Mouse (Mus musculus) MEL-GATA-1-ER (cell line): Measurements from ENCODE around the gene Got1.

ENCODE experiments used
- DNase-seq: peaks from one replicate; pipeline ENCODE4 v3.0.0-alpha.2; 2012; ENCODE audit warnings: low read depth; ENCODE audit errors: extremely low read depth

The Got1 gene

GRCm38 (mm10) chr19:43524187-43525103, at the start of gene Got1:
Gene Got1 (minus strand): TSS chr19:43524605.
- DNase-seq = peak; percentile 100

GRCm38 (mm10) chr19:43570831-43571790, 46.7 kb upstream of the Got1 start:
- peak; percentile 80 for DNase-seq

DNA sequence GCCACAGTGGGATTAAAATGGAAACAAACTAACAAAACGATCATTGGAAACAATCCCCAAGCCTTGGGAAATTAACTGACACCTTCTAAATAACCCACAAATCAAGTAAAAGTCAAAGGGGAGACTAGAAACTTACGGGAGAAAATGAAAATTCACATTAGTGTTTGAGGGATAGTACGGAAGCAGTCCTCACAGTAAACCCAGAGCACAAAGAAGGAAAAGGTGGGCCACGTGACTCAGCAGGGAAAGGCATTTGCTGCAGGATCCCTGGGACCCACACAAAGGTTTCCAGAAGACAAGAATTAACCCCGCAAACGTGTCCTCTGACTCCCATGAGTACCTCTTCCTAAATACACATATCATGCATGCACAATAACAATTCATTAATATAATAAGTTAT, 44.7 kb upstream of the Got1 start:
- no peak for DNase-seq

GRCm38 (mm10) chr19:43568298-43568697, 43.9 kb upstream of the Got1 start:
- DNase-seq = no peak

DNA sequence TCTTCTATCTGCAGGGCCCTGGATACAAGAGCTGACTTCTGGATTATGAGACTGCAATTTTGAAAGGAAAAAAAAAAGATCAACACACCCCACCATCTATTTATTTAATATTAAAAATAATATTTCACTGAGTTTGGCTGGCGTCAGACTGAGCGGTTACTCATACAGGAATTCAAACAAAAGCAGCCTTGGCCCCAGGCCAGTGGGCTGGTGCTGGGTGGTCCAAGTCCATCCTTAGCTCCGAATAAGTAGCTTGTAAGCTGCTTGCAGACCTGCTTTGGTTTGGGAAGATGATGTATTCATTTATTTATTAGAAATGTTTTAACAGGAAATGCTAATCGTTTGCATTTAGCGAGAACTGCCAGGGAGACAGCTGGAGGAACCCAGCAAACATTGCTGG, 38.8 kb upstream of the Got1 start:
- DNase-seq = no peak

GRCm38 (mm10) chr19:43561841-43562240, 37.4 kb upstream of the Got1 start:
- DNase-seq = no peak

DNA sequence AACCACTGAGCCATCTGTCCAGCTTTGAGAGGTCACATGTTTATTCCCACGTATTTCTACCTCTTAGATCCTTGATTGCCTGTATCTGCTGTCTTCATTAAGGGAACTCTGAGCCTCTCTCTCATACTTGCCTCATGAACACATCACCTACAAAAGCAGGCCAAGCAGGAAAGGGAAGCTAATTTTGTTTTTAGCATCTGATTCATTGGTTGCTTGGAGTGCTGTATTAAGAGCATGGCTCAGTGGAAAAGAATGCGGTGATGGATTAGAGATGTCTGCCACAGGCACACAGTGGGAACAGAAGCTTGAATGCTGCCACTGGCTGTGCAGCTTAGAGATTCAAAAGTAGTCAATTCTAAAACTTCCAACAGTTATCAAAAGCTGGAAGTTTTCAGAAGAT, 35.8 kb upstream of the Got1 start:
- DNase-seq = no peak

DNA sequence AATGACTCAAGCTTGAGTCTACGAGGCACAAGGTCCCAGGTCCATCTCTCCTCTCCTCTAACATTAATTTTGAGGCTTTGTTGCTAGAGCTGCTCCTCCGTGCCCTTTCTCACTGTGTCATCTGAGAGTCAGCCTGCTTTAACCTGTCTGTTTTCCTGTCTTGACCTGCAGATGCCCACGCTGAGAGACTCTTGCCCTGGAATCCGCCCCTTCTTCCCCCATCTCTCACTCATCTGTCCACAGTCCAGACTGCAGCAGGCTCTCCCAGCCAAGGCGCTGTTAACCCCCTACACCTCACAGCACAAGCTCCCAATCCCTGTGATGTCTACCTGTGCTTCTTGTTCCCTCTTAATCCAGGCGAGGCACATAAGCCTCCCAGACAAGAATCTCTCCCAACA, 27.1 kb upstream of the Got1 start:
- DNase-seq = no peak

DNA sequence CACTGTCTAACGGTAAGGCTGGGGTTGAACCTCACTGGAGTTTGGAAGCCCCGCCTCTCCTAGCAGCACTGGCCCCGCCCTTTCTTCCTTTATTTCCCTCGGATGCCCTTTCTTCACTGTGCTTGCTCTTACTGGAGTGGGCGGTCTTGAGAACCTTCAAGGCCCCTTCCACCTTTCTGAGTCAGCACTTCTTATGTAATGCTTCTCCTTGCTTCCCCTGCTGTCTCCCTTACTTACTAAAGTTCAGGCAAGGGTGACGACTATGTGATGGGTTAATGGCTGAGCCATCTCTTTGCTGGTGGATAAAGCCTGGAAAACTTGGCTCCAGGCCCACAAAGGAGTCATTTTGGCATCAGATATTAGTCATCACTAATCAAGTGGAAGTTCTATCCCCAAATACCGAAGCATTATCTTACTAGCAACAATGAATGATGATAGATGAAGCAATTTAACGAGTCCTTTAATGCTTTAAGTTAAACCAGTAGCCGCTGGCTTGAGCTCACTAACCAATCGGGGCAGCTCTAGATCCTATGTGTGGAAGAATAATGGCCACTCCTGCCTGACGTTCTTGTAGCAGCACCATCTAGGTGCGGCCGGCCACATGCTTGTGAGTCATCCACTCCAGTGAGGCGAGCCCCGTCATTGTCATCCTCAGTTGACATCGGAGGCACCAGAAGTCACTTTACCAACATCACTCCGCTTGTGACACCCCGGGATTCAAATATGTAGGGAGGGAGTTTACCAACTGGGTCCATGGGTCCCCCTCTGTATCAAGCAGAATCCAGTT, 26.5 kb upstream of the Got1 start:
- DNase-seq = no peak

DNA sequence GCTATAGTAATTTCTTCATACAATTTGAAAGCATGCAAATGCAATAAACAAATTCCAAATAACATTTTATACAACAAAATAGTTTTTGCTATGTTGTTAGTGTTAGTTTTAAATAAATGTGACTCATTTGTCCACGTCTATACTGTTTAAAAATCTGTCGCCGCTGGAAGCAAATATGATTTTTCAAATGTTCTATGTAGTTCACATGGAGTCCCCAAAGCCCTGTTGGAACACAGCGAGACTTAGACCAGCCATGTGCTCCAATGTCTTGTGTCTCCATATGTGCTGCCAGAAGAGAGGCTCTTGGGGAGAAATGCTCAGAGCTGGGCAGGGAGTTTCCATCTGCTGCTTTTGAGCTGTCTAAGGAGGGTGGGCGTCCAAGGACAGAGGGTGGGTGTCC, 23.7 kb upstream of the Got1 start:
- DNase-seq = no peak

GRCm38 (mm10) chr19:43546337-43547117, 22.1 kb upstream of the Got1 start:
- DNase-seq = no peak

DNA sequence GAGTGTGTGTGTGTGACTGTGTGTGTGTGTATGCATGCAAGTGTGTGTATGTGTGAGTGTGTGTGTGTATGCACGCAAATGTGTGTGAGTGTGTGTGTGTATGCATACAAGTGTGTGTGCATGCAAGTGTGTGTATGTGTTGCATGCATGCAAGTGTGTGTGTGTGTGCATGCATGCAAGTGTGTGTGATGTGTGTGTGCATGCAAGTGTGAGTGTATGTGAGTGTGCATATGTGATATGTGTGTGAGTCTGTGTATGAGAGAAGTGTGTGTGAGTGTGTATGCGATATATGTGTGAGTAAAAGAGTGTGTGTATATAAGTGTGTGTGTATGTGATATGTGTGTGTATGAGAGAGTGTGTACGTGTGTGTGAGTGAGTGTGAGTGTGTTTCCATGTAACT, 11.0 kb upstream of the Got1 start:
- DNase-seq = no peak

DNA sequence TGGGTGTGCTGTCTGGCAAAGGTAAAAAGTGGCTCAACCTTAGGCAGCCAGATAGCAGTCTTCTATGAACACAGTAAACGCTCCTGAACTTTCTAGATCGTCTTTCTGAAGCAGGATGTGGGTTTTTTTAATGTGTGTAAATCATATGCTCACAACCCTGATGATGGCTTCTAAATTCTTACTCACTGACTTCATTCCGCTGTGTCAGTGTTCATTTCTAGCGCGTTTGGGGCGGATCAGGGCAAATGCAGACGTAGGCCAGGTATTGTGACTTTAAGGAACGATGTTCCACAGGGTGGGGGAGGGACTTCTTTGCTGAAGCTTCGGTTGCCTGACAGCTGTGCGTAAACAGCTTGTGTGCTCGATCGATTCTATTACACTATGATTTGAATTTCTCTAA, 6.5 kb upstream of the Got1 start:
- DNase-seq = no peak

GRCm38 (mm10) chr19:43530197-43530770, 5.9 kb upstream of the Got1 start:
- peak; percentile 96 for DNase-seq

DNA sequence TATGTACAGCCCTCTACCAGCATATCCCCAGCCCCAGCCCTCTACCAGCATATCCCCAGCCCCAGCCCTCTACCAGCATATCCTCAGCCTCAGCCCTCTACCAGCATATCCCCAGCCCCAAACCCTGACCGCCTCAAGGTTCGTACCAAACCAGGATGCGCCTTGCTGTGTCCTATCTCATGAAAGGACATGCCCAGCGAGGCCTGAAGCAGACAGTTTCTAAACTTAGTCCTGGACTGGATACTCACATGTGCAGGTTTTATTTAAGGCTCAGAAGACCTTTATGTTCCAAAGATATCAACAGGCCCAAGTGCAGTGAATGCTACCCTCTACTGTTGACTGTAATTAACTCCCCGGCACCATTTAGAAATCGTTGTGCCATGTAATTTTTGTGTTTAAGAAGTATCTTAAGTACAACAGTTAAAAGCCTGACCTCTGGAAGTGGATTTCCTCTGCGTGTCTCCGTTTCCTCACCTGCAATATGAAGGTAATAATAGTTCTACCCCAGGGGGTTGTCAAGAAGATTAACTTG, 3.7 kb upstream of the Got1 start:
- DNase-seq = no peak

DNA sequence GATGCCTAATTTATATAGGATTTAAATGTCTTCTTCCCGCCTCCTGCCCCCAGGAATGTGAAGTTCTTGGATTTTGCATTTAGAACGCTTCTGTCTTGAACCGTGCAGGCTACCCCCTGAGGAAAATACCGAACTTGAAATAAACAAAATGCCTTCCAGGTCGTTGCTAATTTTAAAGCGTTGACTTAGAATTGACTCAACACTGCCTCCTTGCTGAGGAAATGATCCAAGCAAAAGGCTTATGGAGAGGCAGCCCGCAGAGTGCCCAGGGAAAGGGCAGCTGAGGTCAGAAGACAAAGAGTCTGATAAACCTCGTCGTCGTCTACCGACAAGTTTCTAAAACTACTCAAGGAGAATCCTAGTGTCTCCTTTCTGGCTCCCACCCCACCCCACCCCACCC, 2.7 kb upstream of the Got1 start:
- no peak for DNase-seq

DNA sequence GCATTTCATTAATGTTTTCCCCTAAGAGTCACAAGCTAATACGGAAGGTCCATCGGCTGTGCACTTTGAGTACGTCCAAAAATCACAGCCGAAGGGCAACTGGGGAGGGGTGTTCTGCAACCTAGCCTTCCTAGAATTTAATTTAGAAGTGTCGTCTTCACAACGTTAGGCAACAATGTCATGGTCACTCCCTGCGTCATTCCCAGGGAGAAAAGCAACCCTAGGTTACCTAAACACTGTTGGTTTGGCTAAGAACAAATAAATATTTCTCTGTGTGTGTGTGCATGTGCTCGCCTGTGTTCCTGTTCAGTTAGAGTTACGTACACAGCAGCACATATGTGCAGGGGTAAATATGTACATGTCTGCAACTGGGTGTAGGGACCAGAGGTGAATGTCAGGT, 1.6 kb upstream of the Got1 start:
- DNase-seq = no peak

DNA sequence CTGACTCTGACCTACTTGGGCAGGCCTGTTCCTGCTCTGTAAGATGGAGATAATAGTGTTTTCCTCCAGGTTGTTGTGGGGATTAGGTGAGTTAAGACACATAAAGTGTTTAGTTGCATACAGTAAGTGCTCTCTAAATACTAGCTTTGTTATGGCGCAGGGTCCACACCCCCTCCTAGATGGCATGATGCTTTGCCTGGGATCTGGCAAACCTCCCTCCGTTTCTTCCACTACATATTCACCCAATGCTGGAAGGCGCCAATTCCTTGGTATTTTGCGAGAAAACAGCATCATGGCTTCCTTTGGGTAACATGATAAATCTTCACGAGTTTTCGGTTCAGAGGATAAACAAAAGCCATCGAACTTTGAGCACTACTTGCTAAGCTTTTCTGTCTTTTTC, 1.2 kb upstream of the Got1 start:
- no peak for DNase-seq

GRCm38 (mm10) chr19:43525104-43525482, 688 bp upstream of the Got1 start:
- DNase-seq = no peak

- DNase-seq = peak; percentile 85
Measured at GRCm38 (mm10) chr19:43523551-43523950, 854 bp downstream of the Got1 start.
